In genomic region chr4:34733415-34733814, GRCm38 (mm10) we compare ENCODE assay signal across 19 mouse cellular contexts. TPM values are rescaled to one million over a fixed set of nuclear protein-coding genes. Genes with fewer than 3 reads are reported as not detected.
A peak's percentile ranks its signal among the peaks of the same experiment; 100 is the strongest.
DNase-seq lines count a peak whose midpoint lies in the region; ATAC-seq and TF ChIP-seq lines count a peak whose summit lies in the region.
"Not testable (repeated sequence)": the region's sequence is repeated elsewhere in the genome, so short reads cannot be mapped to it uniquely, and the experiment has no call there.
"Had no signal": no experiment of that assay in that cellular context is flagged by ENCODE, and none has a peak within 500 bp of the region (broad histone marks: within the 10 kb centered on the region; RNA-seq: fewer than 3 reads in every experiment).

No protein-coding gene starts in this region.

- H3K4me2 ChIP-seq in intestine, postnatal 0 days (replicated peaks; ENCODE audit: low read depth); liver, embryonic 14.5 days (ENCODE audit: low read depth): not testable (repeated sequence)

- not testable (repeated sequence) for TF ChIP-seq POLR2A in bone marrow, adult 2 months (IDR thresholded peaks at IDR 0.05; ENCODE audit: borderline replicate concordance, control insufficient read depth, low read depth, low read length)

- H3K27ac ChIP-seq in bone marrow, adult 2 months (ENCODE audit: control insufficient read depth, insufficient read depth, low read depth, low read length, poor library complexity); intestine, postnatal 0 days (ENCODE audit: low read depth, low read length); liver, embryonic 14.5 days: not testable (repeated sequence)

- WGBS in bone marrow, adult 2 months = 17% methylated on average over 2 of the region's 2 CpGs
- 29% methylated on average over 2 of the region's 2 CpGs for WGBS in intestine, postnatal 0 days
- WGBS in liver, embryonic 14.5 days (ENCODE audit: insufficient replicate concordance) = 15% methylated on average over 2 of the region's 2 CpGs

- not testable (repeated sequence) for TF ChIP-seq EP300 in liver, embryonic 14.5 days (IDR thresholded peaks at IDR 0.05; ENCODE audit: low read depth)

- H3K36me3 ChIP-seq in intestine, postnatal 0 days (ENCODE audit: control insufficient read depth, insufficient read depth); liver, embryonic 14.5 days (replicated peaks; ENCODE audit: control insufficient read depth, insufficient read depth, low read depth); megakaryocyte, embryonic 14.5 days (replicated peaks; ENCODE audit: low read length); splenic B cell, adult 2 months (ENCODE audit: control insufficient read depth, insufficient read depth, low read length, poor library complexity, severe bottlenecking): not testable (repeated sequence)

- H3K4me3 ChIP-seq in bone marrow, adult 2 months (replicated peaks; ENCODE audit: control insufficient read depth, low read depth, low read length); intestine, postnatal 0 days (ENCODE audit: low read depth, low read length); liver, embryonic 14.5 days (ENCODE audit: insufficient read depth in 1 of 2, low read depth in 2 of 2, low read length in 2 of 2): not testable (repeated sequence)
- peak overlapping the region; percentile 54 for H3K4me3 ChIP-seq in megakaryocyte, embryonic 14.5 days (replicated peaks)

- H3K9me3 ChIP-seq in intestine, postnatal 0 days (ENCODE audit: control insufficient read depth); liver, embryonic 14.5 days (ENCODE audit: control insufficient read depth, low read length); megakaryocyte, embryonic 14.5 days: not testable (repeated sequence)

- TF ChIP-seq CTCF in bone marrow, adult 2 months (IDR thresholded peaks at IDR 0.05; ENCODE audit: control insufficient read depth, insufficient read depth, low read length) = 0 out of 2 replicates have a peak, but pooled peaks have one; percentile 14
- peak; percentile 60 for TF ChIP-seq CTCF in intestine, postnatal 0 days (IDR thresholded peaks at IDR 0.05; ENCODE audit: low read depth)
- peak; percentile 33 for TF ChIP-seq CTCF in liver, embryonic 14.5 days (IDR thresholded peaks at IDR 0.05; ENCODE audit: low read depth)

- DNase-seq in CD4-positive, CD25-positive, alpha-beta regulatory T cell, adult 2 months (ENCODE audit: low read depth, low spot score) = peak; percentile 37
- DNase-seq in liver, embryonic 14.5 days (ENCODE audit: low read depth in 3 of 3, low spot score in 3 of 3) = not testable (repeated sequence)
- peak; percentile 30 for DNase-seq in splenic B cell, adult 2 months (ENCODE audit: low read depth, low spot score)

- not testable (repeated sequence) for H3K9ac ChIP-seq in intestine, postnatal 0 days (ENCODE audit: low read depth, low read length); liver, embryonic 14.5 days (replicated peaks)

- H3K27me3 ChIP-seq in intestine, postnatal 0 days (replicated peaks; ENCODE audit: control insufficient read depth, insufficient read depth, low read length); liver, embryonic 14.5 days (ENCODE audit: control insufficient read depth, insufficient read depth, low read length); megakaryocyte, embryonic 14.5 days (replicated peaks); splenic B cell, adult 2 months (ENCODE audit: control insufficient read depth, insufficient read depth, low read length, poor library complexity, severe bottlenecking): not testable (repeated sequence)

- H3K4me1 ChIP-seq in bone marrow, adult 2 months (ENCODE audit: control insufficient read depth, insufficient read depth, low read length); intestine, postnatal 0 days (replicated peaks; ENCODE audit: control insufficient read depth, insufficient read depth, low read length); liver, embryonic 14.5 days (replicated peaks; ENCODE audit: control insufficient read depth in 2 of 2, insufficient read depth in 2 of 2, low read length in 1 of 2): not testable (repeated sequence)
- peaks cover 12% of the 10 kb centered on the region for H3K4me1 ChIP-seq in megakaryocyte, embryonic 14.5 days

- ATAC-seq in frontal cortex, adult (ENCODE audit: low TSS enrichment) = 0 out of 2 replicates have a peak, but pooled peaks have one; percentile 38
- peak; percentile 22; the same call in 1 of the 2 replicates for ATAC-seq in intestine, postnatal 0 days
- ATAC-seq in liver, embryonic 14.5 days (ENCODE audit: insufficient read depth) = not testable (repeated sequence)

RNA-seq across cellular contexts. Expression of gene Cfap206, which starts 3.4 kb away (rescaled TPM):
- polyA plus RNA-seq in bone marrow, adult 2 months (2011; ENCODE audit: insufficient read depth, insufficient read length, low replicate concordance, missing spikeins) = not detected in 2 replicates
- polyA plus RNA-seq in intestine, postnatal 0 days (2015; fragmentation: Nextera tagmentation; extraction: Ambion mirVana) = 0.17 TPM in 1 of 2 replicates, not detected in the other
- polyA plus RNA-seq in liver, embryonic 14.5 days (2012; rRNA removed) = not detected in 2 replicates
- polyA plus RNA-seq in liver, embryonic 14.5 days (2014; fragmentation: Nextera tagmentation; extraction: Ambion mirVana) = not detected in 2 replicates
- not detected in 2 replicates for polyA plus RNA-seq in megakaryocyte, embryonic 14.5 days (2012; ENCODE audit: insufficient read depth, low replicate concordance)
- polyA plus RNA-seq: intestine, embryonic 14.5 days; liver, embryonic 12.5 days; macrophage had no signal

RNA-seq across cellular contexts. Expression of gene Gm136, which starts 22.6 kb away (rescaled TPM):
- not detected in 2 replicates for polyA plus RNA-seq in bone marrow, adult 2 months (2011; ENCODE audit: insufficient read depth, insufficient read length, low replicate concordance, missing spikeins)
- polyA plus RNA-seq in intestine, postnatal 0 days (2015; fragmentation: Nextera tagmentation; extraction: Ambion mirVana) = not detected in 2 replicates
- polyA plus RNA-seq in liver, embryonic 14.5 days (2012; rRNA removed) = not detected in 2 replicates
- polyA plus RNA-seq in liver, embryonic 14.5 days (2014; fragmentation: Nextera tagmentation; extraction: Ambion mirVana) = not detected in 2 replicates
- polyA plus RNA-seq in megakaryocyte, embryonic 14.5 days (2012; ENCODE audit: insufficient read depth, low replicate concordance) = not detected in 2 replicates
- polyA plus RNA-seq: embryonic facial prominence, embryonic 11.5 days; forebrain, embryonic 10.5 days; forebrain, embryonic 16.5 days; heart, embryonic 15.5 days; hindbrain, embryonic 14.5 days; intestine, embryonic 14.5 days; limb, embryonic 12.5 days; liver, embryonic 12.5 days; lung, embryonic 16.5 days; macrophage; midbrain, embryonic 12.5 days; neural tube, embryonic 11.5 days had no signal

RNA-seq across cellular contexts. Expression of gene Smim8, which starts 44.8 kb away (rescaled TPM):
- 11.6 and 17.2 TPM in 2 replicates for polyA plus RNA-seq in bone marrow, adult 2 months (2011; ENCODE audit: insufficient read depth, insufficient read length, low replicate concordance, missing spikeins)
- polyA plus RNA-seq in intestine, postnatal 0 days (2015; fragmentation: Nextera tagmentation; extraction: Ambion mirVana) = 59.1 and 60.1 TPM in 2 replicates
- 4.0 and 8.5 TPM in 2 replicates for polyA plus RNA-seq in liver, embryonic 14.5 days (2012; rRNA removed)
- 26.4 and 30.6 TPM in 2 replicates for polyA plus RNA-seq in liver, embryonic 14.5 days (2014; fragmentation: Nextera tagmentation; extraction: Ambion mirVana)
- polyA plus RNA-seq in megakaryocyte, embryonic 14.5 days (2012; ENCODE audit: insufficient read depth, low replicate concordance) = 5.0 TPM in 1 of 2 replicates, not detected in the other

RNA-seq across cellular contexts. Expression of gene Slc35a1, which starts 46.2 kb away (rescaled TPM):
- polyA plus RNA-seq in bone marrow, adult 2 months (2011; ENCODE audit: insufficient read depth, insufficient read length, low replicate concordance, missing spikeins) = 4.8 and 6.7 TPM in 2 replicates
- 25.2 and 27.0 TPM in 2 replicates for polyA plus RNA-seq in intestine, postnatal 0 days (2015; fragmentation: Nextera tagmentation; extraction: Ambion mirVana)
- polyA plus RNA-seq in liver, embryonic 14.5 days (2012; rRNA removed) = 5.1 and 8.3 TPM in 2 replicates
- polyA plus RNA-seq in liver, embryonic 14.5 days (2014; fragmentation: Nextera tagmentation; extraction: Ambion mirVana) = 9.4 and 10.0 TPM in 2 replicates
- polyA plus RNA-seq in megakaryocyte, embryonic 14.5 days (2012; ENCODE audit: insufficient read depth, low replicate concordance) = 0.87 TPM in 1 of 2 replicates, not detected in the other
